Mouse (Mus musculus) testis, postnatal 14 days (tissue): ENCODE results near the gene Kif16b.

Experiments used
- DNase-seq: peaks from one replicate; pipeline ENCODE4 v3.0.0; 2021; ENCODE audit warnings: low spot score

Gene Kif16b

GRCm38 (mm10) chr2:142648023-142648453 lies 253.3 kb downstream of the Kif16b start:
- no peak for DNase-seq

GRCm38 (mm10) chr2:142646863-142647262 lies 254.5 kb downstream of the Kif16b start:
- no peak for DNase-seq

- DNase-seq, result no peak
These were observed 259.6 kb downstream of the Kif16b start for GRCm38 (mm10) chr2:142641766-142642165.

- DNase-seq, result no peak
These were observed 265.6 kb downstream of the Kif16b start for GRCm38 (mm10) chr2:142635606-142636304.

GRCm38 (mm10) chr2:142633996-142634559 lies 267.3 kb downstream of the Kif16b start:
- no peak for DNase-seq

- no peak for DNase-seq
These were observed 271.6 kb downstream of the Kif16b start for GRCm38 (mm10) chr2:142629523-142630312.

- DNase-seq, result no peak
These were observed 275.6 kb downstream of the Kif16b start for GRCm38 (mm10) chr2:142625756-142626155.

GRCm38 (mm10) chr2:142625101-142625500 lies 276.2 kb downstream of the Kif16b start:
- no peak for DNase-seq

- DNase-seq, result no peak
These were observed 277.1 kb downstream of the Kif16b start for GRCm38 (mm10) chr2:142624254-142624653.

GRCm38 (mm10) chr2:142621152-142621551 lies 280.2 kb downstream of the Kif16b start:
- no peak for DNase-seq

GRCm38 (mm10) chr2:142619926-142620325 lies 281.4 kb downstream of the Kif16b start:
- DNase-seq, result no peak

- DNase-seq, result no peak
These were observed 286.8 kb downstream of the Kif16b start for GRCm38 (mm10) chr2:142614535-142614934.

- DNase-seq, result no peak
These were observed 288.9 kb downstream of the Kif16b start for GRCm38 (mm10) chr2:142612359-142612953.

GRCm38 (mm10) chr2:142611113-142611512 lies 290.2 kb downstream of the Kif16b start:
- no peak for DNase-seq

GRCm38 (mm10) chr2:142610206-142610605 lies 291.1 kb downstream of the Kif16b start:
- no peak for DNase-seq

GRCm38 (mm10) chr2:142608778-142609177 lies 292.6 kb downstream of the Kif16b start:
- no peak for DNase-seq

- DNase-seq, result no peak
These were observed 296.6 kb downstream of the Kif16b start for GRCm38 (mm10) chr2:142604762-142605161.

GRCm38 (mm10) chr2:142603210-142603609 lies 298.1 kb downstream of the Kif16b start:
- no peak for DNase-seq

GRCm38 (mm10) chr2:142599235-142599634 lies 302.1 kb downstream of the Kif16b start:
- DNase-seq, result no peak

GRCm38 (mm10) chr2:142596176-142597170 lies 304.9 kb downstream of the Kif16b start:
- DNase-seq, result no peak

- no peak for DNase-seq
These were observed 310.4 kb downstream of the Kif16b start for GRCm38 (mm10) chr2:142590938-142591337.
